Mouse (Mus musculus): Measurements from ENCODE around the gene Olfr434. TPM values are rescaled to one million over a fixed set of nuclear protein-coding genes. Genes with fewer than 3 reads are reported as not detected.
"Not testable (repeated sequence)": the region's sequence is repeated elsewhere in the genome, so short reads cannot be mapped to it uniquely, and the experiment has no call there.

The Olfr434 gene
- not detected in 2 replicates for polyA plus RNA-seq (2015; fragmentation: Nextera tagmentation; extraction: Ambion mirVana)

DNA sequence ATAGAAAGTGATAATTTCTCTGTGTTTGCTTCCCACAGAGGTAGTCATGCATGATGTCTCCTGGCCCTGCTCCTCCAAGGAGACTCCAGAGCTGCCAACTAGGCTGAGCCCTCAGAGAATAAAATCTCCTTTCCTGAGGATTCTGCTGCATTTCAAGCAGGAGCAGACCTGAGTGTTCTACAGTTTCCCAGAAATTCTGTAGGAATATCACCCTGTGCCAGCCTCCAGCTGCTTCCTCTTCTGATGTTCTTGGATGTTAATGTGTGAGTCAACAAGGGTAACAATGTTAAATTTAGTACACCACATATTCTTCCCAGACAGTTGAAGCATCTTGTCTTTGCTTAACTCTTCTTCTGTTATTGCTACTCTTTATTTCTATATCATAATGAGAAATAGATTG is at the start of gene Olfr434:
TSS of gene Olfr434 (plus strand) at position 149 of the 400 bp plus-strand sequence.
- not testable (repeated sequence) for H3K27ac ChIP-seq (replicated peaks); H3K27me3 ChIP-seq (replicated peaks); H3K36me3 ChIP-seq

DNA sequence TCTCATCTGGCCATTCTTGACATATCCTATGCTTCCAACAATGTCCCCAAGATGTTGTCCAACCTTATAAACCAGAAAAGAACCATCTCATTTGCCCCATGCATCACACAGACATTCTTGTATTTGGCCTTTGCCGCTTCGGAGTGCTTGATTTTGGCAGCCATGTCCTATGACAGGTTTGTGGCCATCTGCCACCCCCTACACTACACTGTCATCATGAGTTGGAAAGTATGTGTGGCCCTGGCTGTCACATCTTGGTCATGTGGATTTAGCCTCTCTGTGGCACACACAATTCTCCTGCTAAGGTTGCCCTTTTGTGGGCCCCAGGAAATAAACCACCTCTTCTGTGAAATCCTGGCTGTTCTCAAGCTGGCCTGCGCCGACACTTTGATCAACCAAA is 45.6 kb upstream of the Olfr434 start:
- no peak for ATAC-seq (ENCODE audit: extremely low read depth, insufficient number of reproducible peaks, low FRiP score, low TSS enrichment)
- no peaks in the 10 kb centered on the region for H3K4me1 ChIP-seq
- no peak overlapping the region for H3K4me2 ChIP-seq
- H3K27ac ChIP-seq (replicated peaks), result no peak overlapping the region
- no peaks in the 10 kb centered on the region for H3K9me3 ChIP-seq
- 90% methylated on average over 4 of the region's 4 CpGs for WGBS
- H3K27me3 ChIP-seq (replicated peaks), result no peaks in the 10 kb centered on the region
- no peak overlapping the region for H3K4me3 ChIP-seq
- no peaks in the 10 kb centered on the region for H3K36me3 ChIP-seq
- no peak overlapping the region for H3K9ac ChIP-seq

More for the DNA sequence above, at the start of gene Olfr434:
- not testable (repeated sequence) for H3K9ac ChIP-seq; H3K4me3 ChIP-seq; H3K4me1 ChIP-seq; H3K4me2 ChIP-seq; H3K9me3 ChIP-seq; ATAC-seq (ENCODE audit: extremely low read depth, insufficient number of reproducible peaks, low FRiP score, low TSS enrichment)

GRCm38 (mm10) chr6:43171840-43172239 is 41.0 kb upstream of the Olfr434 start, which contains the start of gene Olfr13:
TSS of gene Olfr13 (plus strand) at chr6:43172140.
- H3K27ac ChIP-seq (replicated peaks), result no peak within 1 kb of the TSS
- no peak within 1 kb of the TSS for H3K4me3 ChIP-seq
- H3K4me1 ChIP-seq, result no peaks in the 10 kb centered on the region
- H3K9ac ChIP-seq, result no peak within 1 kb of the TSS
- H3K36me3 ChIP-seq, result no peaks in the 10 kb centered on the region
- no peak for ATAC-seq (ENCODE audit: extremely low read depth, insufficient number of reproducible peaks, low FRiP score, low TSS enrichment)
- H3K4me2 ChIP-seq, result no peak within 1 kb of the TSS
- no peaks in the 10 kb centered on the region for H3K27me3 ChIP-seq (replicated peaks)
- 62% methylated on average over 4 of the region's 4 CpGs for WGBS
- no peaks in the 10 kb centered on the region for H3K9me3 ChIP-seq

DNA sequence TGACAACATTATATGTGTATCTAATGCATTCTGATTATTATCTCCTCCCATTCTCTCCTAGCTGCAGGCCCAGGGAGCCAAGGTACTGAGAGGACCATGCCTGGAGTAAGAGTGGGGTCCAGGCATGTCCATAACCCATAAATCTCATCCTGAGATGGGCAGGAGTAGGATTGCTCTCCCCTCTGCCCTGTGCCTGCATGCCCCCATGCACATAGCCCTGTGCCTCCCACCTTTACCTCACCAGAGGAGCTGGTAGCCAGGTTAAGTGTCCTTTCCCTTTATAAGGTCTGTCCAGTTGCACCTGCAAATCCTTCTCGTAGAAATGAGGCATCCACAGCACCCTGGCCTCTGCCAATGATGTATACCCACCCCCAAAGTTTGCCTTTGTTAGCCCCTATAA is 34.7 kb upstream of the Olfr434 start:
- no peaks in the 10 kb centered on the region for H3K36me3 ChIP-seq
- H3K9ac ChIP-seq, result no peak overlapping the region
- no peak overlapping the region for H3K4me3 ChIP-seq
- H3K27ac ChIP-seq (replicated peaks), result no peak overlapping the region
- no peaks in the 10 kb centered on the region for H3K27me3 ChIP-seq (replicated peaks)
- no peak overlapping the region for H3K4me2 ChIP-seq
- H3K4me1 ChIP-seq, result no peaks in the 10 kb centered on the region
- 52% methylated on average over 1 of the region's 1 CpGs for WGBS
- ATAC-seq (ENCODE audit: extremely low read depth, insufficient number of reproducible peaks, low FRiP score, low TSS enrichment), result no peak
- H3K9me3 ChIP-seq, result no peaks in the 10 kb centered on the region

GRCm38 (mm10) chr6:43178584-43179501 is 34.0 kb upstream of the Olfr434 start:
- H3K27me3 ChIP-seq (replicated peaks), result no peaks in the 10 kb centered on the region
- H3K9ac ChIP-seq, result no peak overlapping the region
- no peak for ATAC-seq (ENCODE audit: extremely low read depth, insufficient number of reproducible peaks, low FRiP score, low TSS enrichment)
- H3K4me3 ChIP-seq, result no peak overlapping the region
- WGBS, result 49% methylated on average over 6 of the region's 6 CpGs
- no peaks in the 10 kb centered on the region for H3K4me1 ChIP-seq
- no peaks in the 10 kb centered on the region for H3K9me3 ChIP-seq
- H3K27ac ChIP-seq (replicated peaks), result no peak overlapping the region
- H3K36me3 ChIP-seq, result no peaks in the 10 kb centered on the region
- no peak overlapping the region for H3K4me2 ChIP-seq

- Histone ChIP-seq H3K27ac (replicated peaks) (no peak overlapping the region), H3K4me1 (no peaks in the 10 kb centered on the region), H3K9ac (no peak overlapping the region), H3K9me3 (no peaks in the 10 kb centered on the region), H3K4me2 (no peak overlapping the region), H3K4me3 (no peak overlapping the region), H3K36me3 (no peaks in the 10 kb centered on the region), H3K27me3 (replicated peaks) (no peaks in the 10 kb centered on the region)
- 72% methylated on average over 3 of the region's 3 CpGs for WGBS
- ATAC-seq (ENCODE audit: extremely low read depth, insufficient number of reproducible peaks, low FRiP score, low TSS enrichment), result no peak
These were observed 21.8 kb upstream of the Olfr434 start for GRCm38 (mm10) chr6:43190986-43191385.

DNA sequence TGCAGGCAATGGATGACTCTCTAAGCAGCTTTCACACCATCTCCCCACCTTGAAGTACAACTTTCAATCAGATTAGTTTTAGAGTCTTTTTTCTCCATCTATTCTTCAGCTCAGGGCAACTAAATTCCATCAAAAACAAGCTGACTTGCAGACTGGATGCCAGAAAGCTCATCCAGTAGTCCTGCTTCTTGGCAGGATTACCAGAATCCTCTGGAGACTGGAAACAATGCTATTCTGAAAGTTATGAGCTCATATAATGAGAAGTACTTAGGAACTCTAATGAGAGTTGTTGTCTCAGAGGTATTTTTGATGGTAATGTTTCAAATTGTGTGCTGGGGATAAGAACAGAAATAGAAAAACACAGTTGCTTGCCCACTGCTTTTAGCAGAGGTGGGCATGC is 16.0 kb upstream of the Olfr434 start, which contains the start of gene Olfr435:
TSS of gene Olfr435 (plus strand) at position 366 of the 400 bp plus-strand sequence.
- H3K36me3 ChIP-seq, result no peaks in the 10 kb centered on the region
- ATAC-seq (ENCODE audit: extremely low read depth, insufficient number of reproducible peaks, low FRiP score, low TSS enrichment), result no peak
- no peak within 1 kb of the TSS for H3K4me3 ChIP-seq
- no peaks in the 10 kb centered on the region for H3K4me1 ChIP-seq
- no peak within 1 kb of the TSS for H3K4me2 ChIP-seq
- H3K27ac ChIP-seq (replicated peaks), result no peak within 1 kb of the TSS
- no peaks in the 10 kb centered on the region for H3K9me3 ChIP-seq
- no peaks in the 10 kb centered on the region for H3K27me3 ChIP-seq (replicated peaks)
- no peak within 1 kb of the TSS for H3K9ac ChIP-seq

DNA sequence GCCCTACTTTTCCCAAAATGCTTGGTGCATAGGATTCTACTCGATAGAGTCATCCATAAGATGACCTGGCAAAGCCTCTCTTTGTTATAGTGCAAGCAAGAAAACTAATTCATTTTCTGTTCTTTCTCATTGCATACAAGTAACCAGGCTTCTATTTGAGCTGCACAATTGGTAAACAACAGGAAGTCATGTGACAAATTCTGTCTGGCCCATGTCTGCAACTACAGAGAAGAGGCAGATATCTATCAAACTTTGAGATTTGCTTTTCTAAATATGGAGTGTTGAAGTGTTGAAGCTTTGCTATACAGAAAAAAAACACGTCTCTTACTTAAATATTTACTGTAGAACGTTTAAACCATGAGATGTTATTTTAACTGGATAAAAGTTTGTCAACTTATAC is 14.7 kb upstream of the Olfr434 start:
- Histone ChIP-seq H3K36me3 (no peaks in the 10 kb centered on the region), H3K27ac (replicated peaks) (no peak overlapping the region), H3K9ac (no peak overlapping the region), H3K4me2 (no peak overlapping the region), H3K4me1 (no peaks in the 10 kb centered on the region), H3K27me3 (replicated peaks) (no peaks in the 10 kb centered on the region), H3K9me3 (no peaks in the 10 kb centered on the region), H3K4me3 (no peak overlapping the region)
- 45% methylated on average over 3 of the region's 3 CpGs for WGBS
- no peak for ATAC-seq (ENCODE audit: extremely low read depth, insufficient number of reproducible peaks, low FRiP score, low TSS enrichment)

DNA sequence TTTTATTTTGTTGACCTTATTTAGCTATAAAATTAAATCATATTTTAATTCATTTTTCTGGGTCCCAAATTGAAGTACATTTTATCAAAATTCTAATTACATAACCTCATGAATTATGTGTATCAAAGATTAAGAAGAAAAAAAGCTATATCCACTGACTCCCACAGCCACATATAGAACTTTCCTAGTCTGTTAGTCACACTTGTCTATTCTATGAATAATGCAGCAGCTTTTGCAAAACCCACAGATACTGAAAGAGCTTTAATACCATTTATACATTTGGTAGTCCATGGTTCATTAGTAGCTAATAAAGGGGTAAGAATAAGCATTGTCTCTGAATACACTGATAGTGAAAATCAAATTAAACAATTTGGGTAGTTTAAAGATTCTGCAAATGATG is 10.0 kb upstream of the Olfr434 start:
- Histone ChIP-seq H3K9me3 (no peaks in the 10 kb centered on the region), H3K36me3 (no peaks in the 10 kb centered on the region), H3K4me1 (no peaks in the 10 kb centered on the region), H3K27me3 (replicated peaks) (no peaks in the 10 kb centered on the region), H3K9ac (no peak overlapping the region), H3K4me2 (no peak overlapping the region), H3K4me3 (no peak overlapping the region), H3K27ac (replicated peaks) (no peak overlapping the region)
- ATAC-seq (ENCODE audit: extremely low read depth, insufficient number of reproducible peaks, low FRiP score, low TSS enrichment), result no peak

DNA sequence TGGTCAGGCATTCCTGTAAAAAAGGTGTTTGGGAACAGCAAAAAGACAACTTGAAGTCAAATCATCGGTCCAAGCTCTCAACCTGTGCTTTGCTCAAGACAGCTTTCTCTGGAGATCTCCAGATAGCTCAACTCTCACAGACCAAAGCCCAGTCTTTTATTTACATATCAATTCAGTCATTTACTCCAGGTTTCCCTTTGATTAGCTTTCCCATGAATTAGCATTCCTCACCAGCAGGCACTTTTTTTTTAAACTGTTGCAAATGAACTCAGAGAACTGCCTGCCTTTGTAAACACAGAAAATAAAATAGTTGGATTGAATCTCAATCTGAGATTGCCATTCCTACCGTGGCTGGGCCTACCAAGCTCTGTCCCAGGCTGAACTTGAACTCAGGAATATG is 7.5 kb upstream of the Olfr434 start:
- no peaks in the 10 kb centered on the region for H3K9me3 ChIP-seq
- no peak overlapping the region for H3K4me3 ChIP-seq
- H3K4me1 ChIP-seq, result no peaks in the 10 kb centered on the region
- no peak overlapping the region for H3K9ac ChIP-seq
- no peaks in the 10 kb centered on the region for H3K36me3 ChIP-seq
- H3K27ac ChIP-seq (replicated peaks), result no peak overlapping the region
- 41% methylated on average over 2 of the region's 2 CpGs for WGBS
- ATAC-seq (ENCODE audit: extremely low read depth, insufficient number of reproducible peaks, low FRiP score, low TSS enrichment), result no peak
- no peak overlapping the region for H3K4me2 ChIP-seq
- no peaks in the 10 kb centered on the region for H3K27me3 ChIP-seq (replicated peaks)

GRCm38 (mm10) chr6:43231255-43231654 is 18.4 kb downstream of the Olfr434 start, which contains the start of gene Olfr47:
TSS of gene Olfr47 (plus strand) at chr6:43231529.
- H3K4me1 ChIP-seq; ATAC-seq (ENCODE audit: extremely low read depth, insufficient number of reproducible peaks, low FRiP score, low TSS enrichment); H3K27ac ChIP-seq (replicated peaks); H3K4me2 ChIP-seq; H3K27me3 ChIP-seq (replicated peaks); H3K4me3 ChIP-seq; H3K36me3 ChIP-seq; H3K9ac ChIP-seq; H3K9me3 ChIP-seq: not testable (repeated sequence)
- 63% methylated on average over 1 of the region's 1 CpGs for WGBS

- Histone ChIP-seq H3K4me3 (no peak overlapping the region), H3K9me3 (no peaks in the 10 kb centered on the region), H3K4me1 (no peaks in the 10 kb centered on the region), H3K27ac (replicated peaks) (no peak overlapping the region), H3K36me3 (no peaks in the 10 kb centered on the region), H3K4me2 (no peak overlapping the region), H3K27me3 (replicated peaks) (no peaks in the 10 kb centered on the region), H3K9ac (no peak overlapping the region)
- 15% methylated on average over 4 of the region's 4 CpGs for WGBS
- no peak for ATAC-seq (ENCODE audit: extremely low read depth, insufficient number of reproducible peaks, low FRiP score, low TSS enrichment)
These were observed 29.2 kb downstream of the Olfr434 start for GRCm38 (mm10) chr6:43242061-43242460.
